10 mouse cellular contexts compared by ENCODE assay signal in the genomic region with DNA sequence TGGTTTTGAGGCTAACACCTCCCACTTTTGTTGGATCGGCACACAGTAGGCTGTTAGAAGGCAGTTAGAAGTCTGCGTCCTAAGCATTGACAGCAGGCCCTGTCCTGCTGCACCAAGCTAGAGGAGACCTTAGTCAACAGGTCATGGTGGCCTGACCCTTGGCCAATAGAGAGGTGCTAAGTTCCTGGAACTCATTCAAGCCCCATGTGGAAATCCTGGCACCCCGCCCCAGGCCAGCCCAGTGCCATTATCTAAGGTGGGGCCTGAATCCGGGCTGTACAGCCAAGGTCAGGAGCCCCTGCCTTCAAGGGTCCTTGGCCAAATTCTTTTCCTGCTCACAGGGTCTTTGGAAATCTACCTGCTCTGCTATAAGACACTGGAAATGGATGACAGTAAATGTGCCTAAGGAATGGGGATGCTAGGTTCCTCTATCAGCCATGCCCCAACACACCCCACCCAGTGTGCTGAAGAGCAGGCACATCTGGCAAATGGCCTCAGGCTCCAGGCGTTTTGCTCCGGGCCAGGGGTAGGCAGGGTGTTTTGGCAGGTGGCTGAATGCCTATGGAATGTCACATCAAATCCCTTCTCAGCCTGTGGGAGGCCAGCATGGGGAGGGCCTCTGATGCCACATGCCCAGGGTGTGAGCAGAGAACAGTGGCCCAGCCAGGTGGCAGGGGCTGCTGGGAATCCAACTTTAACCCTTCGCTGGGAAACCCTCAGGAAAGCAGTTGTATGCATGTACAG. TPM values are rescaled to one million over a fixed set of nuclear protein-coding genes. Genes with fewer than 3 reads are reported as not detected.
A peak's percentile ranks its signal among the peaks of the same experiment; 100 is the strongest.
DNase-seq lines count a peak whose midpoint lies in the region; ATAC-seq lines count a peak whose summit lies in the region.
"Had no signal": no experiment of that assay in that cellular context is flagged by ENCODE, and none has a peak within 500 bp of the region (broad histone marks: within the 10 kb centered on the region; RNA-seq: fewer than 3 reads in every experiment).

No protein-coding gene starts in this region.

- H3K27ac ChIP-seq in liver, embryonic 16.5 days (ENCODE audit: low read length) = no peak overlapping the region
- no peak overlapping the region for H3K27ac ChIP-seq in liver, embryonic 11.5 days (ENCODE audit: low read depth, low read length)
- H3K27ac ChIP-seq in heart, embryonic 10.5 days = peak overlapping the region; percentile 56; the same call in 1 of the 2 replicates
- no peak overlapping the region for H3K27ac ChIP-seq in hindbrain, embryonic 11.5 days (ENCODE audit: low read depth, low read length)
- no peak overlapping the region for H3K27ac ChIP-seq in midbrain, embryonic 15.5 days
- H3K27ac ChIP-seq: neural tube, embryonic 12.5 days had no signal

- H3K9me3 ChIP-seq in liver, embryonic 16.5 days (replicated peaks; ENCODE audit: control insufficient read depth, low read length) = no peaks in the 10 kb centered on the region
- no peaks in the 10 kb centered on the region for H3K9me3 ChIP-seq in liver, embryonic 11.5 days (ENCODE audit: control insufficient read depth, low read length)
- H3K9me3 ChIP-seq in heart, embryonic 10.5 days = no peaks in the 10 kb centered on the region
- H3K9me3 ChIP-seq in hindbrain, embryonic 11.5 days (ENCODE audit: control insufficient read depth, low read length) = no peaks in the 10 kb centered on the region
- no peaks in the 10 kb centered on the region for H3K9me3 ChIP-seq in midbrain, embryonic 15.5 days
- H3K9me3 ChIP-seq: neural tube, embryonic 12.5 days had no signal

- peak; percentile 74 for ATAC-seq in liver, embryonic 16.5 days (ENCODE audit: low read depth)
- ATAC-seq in liver, embryonic 11.5 days (replicated peaks; ENCODE audit: low FRiP score) = no peak
- no peak for ATAC-seq in hindbrain, embryonic 11.5 days (ENCODE audit: low FRiP score)
- no peak for ATAC-seq in midbrain, embryonic 15.5 days (replicated peaks)

- DNase-seq in liver, embryonic 11.5 days (ENCODE audit: low spot score) = no peak
- no peak for DNase-seq in heart, embryonic 10.5 days (ENCODE audit: low spot score)
- peak; percentile 67 to 78 for DNase-seq in kidney, postnatal 25 days
- no peak for DNase-seq in hindbrain, embryonic 11.5 days (ENCODE audit: low spot score)
- no peak for DNase-seq in thymus, postnatal 0 days (ENCODE audit: low spot score)
- DNase-seq: thymus, postnatal 25 days had no signal

- WGBS in liver, embryonic 16.5 days (ENCODE audit: insufficient replicate concordance) = 58% methylated on average over 7 of the region's 7 CpGs
- WGBS in liver, embryonic 11.5 days = 64% methylated on average over 7 of the region's 7 CpGs
- WGBS in heart, embryonic 10.5 days = 62% methylated on average over 7 of the region's 7 CpGs
- 64% methylated on average over 7 of the region's 7 CpGs for WGBS in hindbrain, embryonic 11.5 days
- 66% methylated on average over 7 of the region's 7 CpGs for WGBS in midbrain, embryonic 15.5 days

- peaks cover 8% of the 10 kb centered on the region for H3K4me1 ChIP-seq in liver, embryonic 16.5 days (ENCODE audit: control insufficient read depth, low read depth, low read length)
- no peaks in the 10 kb centered on the region for H3K4me1 ChIP-seq in liver, embryonic 11.5 days (replicated peaks; ENCODE audit: control insufficient read depth, insufficient read depth, low read length)
- H3K4me1 ChIP-seq in heart, embryonic 10.5 days = peaks cover 74% of the 10 kb centered on the region
- H3K4me1 ChIP-seq in hindbrain, embryonic 11.5 days (replicated peaks; ENCODE audit: control insufficient read depth, insufficient read depth, low read length) = no peaks in the 10 kb centered on the region; the same call in 1 of the 2 replicates
- 0 out of 2 replicates have a peak, but pooled peaks cover 4% of the 10 kb centered on the region for H3K4me1 ChIP-seq in midbrain, embryonic 15.5 days

- peaks cover 16% of the 10 kb centered on the region for H3K27me3 ChIP-seq in liver, embryonic 16.5 days (ENCODE audit: control insufficient read depth, insufficient read depth, low read depth, low read length)
- H3K27me3 ChIP-seq in liver, embryonic 11.5 days (replicated peaks; ENCODE audit: control insufficient read depth, insufficient read depth, low read length) = peaks cover 16% of the 10 kb centered on the region
- H3K27me3 ChIP-seq in heart, embryonic 10.5 days (ENCODE audit: insufficient read depth, poor library complexity, severe bottlenecking) = peaks cover 17% of the 10 kb centered on the region; the same call in 1 of the 2 replicates
- peaks cover 31% of the 10 kb centered on the region for H3K27me3 ChIP-seq in hindbrain, embryonic 11.5 days (ENCODE audit: control insufficient read depth, insufficient read depth, low read length)
- peaks cover 11% of the 10 kb centered on the region for H3K27me3 ChIP-seq in midbrain, embryonic 15.5 days (replicated peaks)

- H3K9ac ChIP-seq in liver, embryonic 16.5 days (ENCODE audit: low read depth, low read length) = no peak overlapping the region
- no peak overlapping the region for H3K9ac ChIP-seq in liver, embryonic 11.5 days (ENCODE audit: low read depth, low read length)
- no peak overlapping the region for H3K9ac ChIP-seq in hindbrain, embryonic 11.5 days (ENCODE audit: low read depth, low read length)
- H3K9ac ChIP-seq in midbrain, embryonic 15.5 days = no peak overlapping the region
- H3K9ac ChIP-seq: neural tube, embryonic 12.5 days had no signal

- H3K36me3 ChIP-seq in liver, embryonic 16.5 days (ENCODE audit: control insufficient read depth, insufficient read depth) = no peaks in the 10 kb centered on the region
- H3K36me3 ChIP-seq in liver, embryonic 11.5 days (ENCODE audit: control insufficient read depth, insufficient read depth, low read length) = no peaks in the 10 kb centered on the region
- H3K36me3 ChIP-seq in heart, embryonic 10.5 days = peaks cover 93% of the 10 kb centered on the region
- H3K36me3 ChIP-seq in hindbrain, embryonic 11.5 days (ENCODE audit: control insufficient read depth, insufficient read depth, low read length) = no peaks in the 10 kb centered on the region
- no peaks in the 10 kb centered on the region for H3K36me3 ChIP-seq in midbrain, embryonic 15.5 days (replicated peaks)
- H3K36me3 ChIP-seq: neural tube, embryonic 12.5 days had no signal

- H3K4me3 ChIP-seq in liver, embryonic 16.5 days (ENCODE audit: low read depth, low read length) = no peak overlapping the region
- H3K4me3 ChIP-seq in liver, embryonic 11.5 days (ENCODE audit: low read depth, low read length) = no peak overlapping the region
- no peak overlapping the region for H3K4me3 ChIP-seq in heart, embryonic 10.5 days
- H3K4me3 ChIP-seq in hindbrain, embryonic 11.5 days (ENCODE audit: low read depth, low read length) = no peak overlapping the region
- H3K4me3 ChIP-seq in midbrain, embryonic 15.5 days = no peak overlapping the region
- H3K4me3 ChIP-seq: neural tube, embryonic 12.5 days had no signal

- H3K4me2 ChIP-seq in liver, embryonic 16.5 days (ENCODE audit: low read depth, low read length) = no peak overlapping the region
- no peak overlapping the region for H3K4me2 ChIP-seq in liver, embryonic 11.5 days
- no peak overlapping the region for H3K4me2 ChIP-seq in hindbrain, embryonic 11.5 days (replicated peaks; ENCODE audit: low read depth, low read length)
- H3K4me2 ChIP-seq in midbrain, embryonic 15.5 days = no peak overlapping the region
- H3K4me2 ChIP-seq: neural tube, embryonic 12.5 days had no signal

RNA-seq across cellular contexts. Expression of a gene that starts 17.8 kb away (rescaled TPM):
- polyA plus RNA-seq in liver, embryonic 16.5 days (2015; fragmentation: Nextera tagmentation; extraction: Ambion mirVana) = not detected in 2 replicates
- polyA plus RNA-seq in liver, embryonic 11.5 days (2014; fragmentation: Nextera tagmentation; extraction: Ambion mirVana) = not detected in 2 replicates
- polyA plus RNA-seq in heart, embryonic 10.5 days (2016; fragmentation: Nextera tagmentation; extraction: Ambion mirVana) = not detected in 2 replicates
- polyA plus RNA-seq in hindbrain, embryonic 11.5 days (2014; fragmentation: Nextera tagmentation; extraction: Ambion mirVana) = 16.6 and 23.8 TPM in 2 replicates
- polyA plus RNA-seq in thymus, postnatal 0 days (2015; fragmentation: Nextera tagmentation; extraction: Ambion mirVana) = not detected in 2 replicates
- polyA plus RNA-seq in midbrain, embryonic 15.5 days (2015; fragmentation: Nextera tagmentation; extraction: Ambion mirVana) = 7.7 and 11.2 TPM in 2 replicates
- polyA plus RNA-seq: lung, embryonic 16.5 days had no signal

RNA-seq across cellular contexts. Expression of a gene that starts 27.2 kb away (rescaled TPM):
- polyA plus RNA-seq in liver, embryonic 16.5 days (2015; fragmentation: Nextera tagmentation; extraction: Ambion mirVana) = 3.8 and 4.5 TPM in 2 replicates
- polyA plus RNA-seq in liver, embryonic 11.5 days (2014; fragmentation: Nextera tagmentation; extraction: Ambion mirVana) = 1.2 and 2.8 TPM in 2 replicates
- polyA plus RNA-seq in heart, embryonic 10.5 days (2016; fragmentation: Nextera tagmentation; extraction: Ambion mirVana) = 152 and 312 TPM in 2 replicates
- polyA plus RNA-seq in hindbrain, embryonic 11.5 days (2014; fragmentation: Nextera tagmentation; extraction: Ambion mirVana) = 0.54 and 1.0 TPM in 2 replicates
- 5.2 and 5.6 TPM in 2 replicates for polyA plus RNA-seq in thymus, postnatal 0 days (2015; fragmentation: Nextera tagmentation; extraction: Ambion mirVana)
- polyA plus RNA-seq in midbrain, embryonic 15.5 days (2015; fragmentation: Nextera tagmentation; extraction: Ambion mirVana) = 0.81 and 1.1 TPM in 2 replicates

RNA-seq across cellular contexts. Expression of a gene that starts 59.9 kb away (rescaled TPM):
- polyA plus RNA-seq in liver, embryonic 16.5 days (2015; fragmentation: Nextera tagmentation; extraction: Ambion mirVana) = 29.4 and 31.4 TPM in 2 replicates
- polyA plus RNA-seq in liver, embryonic 11.5 days (2014; fragmentation: Nextera tagmentation; extraction: Ambion mirVana) = 15.9 and 20.2 TPM in 2 replicates
- 22.5 and 26.0 TPM in 2 replicates for polyA plus RNA-seq in heart, embryonic 10.5 days (2016; fragmentation: Nextera tagmentation; extraction: Ambion mirVana)
- polyA plus RNA-seq in hindbrain, embryonic 11.5 days (2014; fragmentation: Nextera tagmentation; extraction: Ambion mirVana) = 12.1 and 15.2 TPM in 2 replicates
- 1.9 TPM in 2 replicates for polyA plus RNA-seq in thymus, postnatal 0 days (2015; fragmentation: Nextera tagmentation; extraction: Ambion mirVana)
- polyA plus RNA-seq in midbrain, embryonic 15.5 days (2015; fragmentation: Nextera tagmentation; extraction: Ambion mirVana) = 23.9 and 28.4 TPM in 2 replicates

Comparison
In these comparisons a context has a peak if more than half of its experiments do, and no peak if none do; other contexts are left out.
1. DNase-seq: peak in kidney, postnatal 25 days (2 of 2); none in liver, embryonic 11.5 days (single experiment), heart, embryonic 10.5 days (single experiment), hindbrain, embryonic 11.5 days (single experiment) and thymus, postnatal 0 days (single experiment).
2. RNA of a gene that starts 27.2 kb away (polyA plus RNA-seq): 152 to 312 TPM in heart, embryonic 10.5 days; 5.2 to 5.6 TPM in thymus, postnatal 0 days, 3.8 to 4.5 TPM in liver, embryonic 16.5 days, 1.2 to 2.8 TPM in liver, embryonic 11.5 days, 0.54 to 1.0 TPM in hindbrain, embryonic 11.5 days and 0.81 to 1.1 TPM in midbrain, embryonic 15.5 days; every median in the first group is over 10 times any median in the second.